ENCODE assay signal across 11 mouse cellular contexts in genomic region chr16:44687719-44688420, GRCm38 (mm10). TPM values are rescaled to one million over a fixed set of nuclear protein-coding genes. Genes with fewer than 3 reads are reported as not detected.
A peak's percentile ranks its signal among the peaks of the same experiment; 100 is the strongest.
DNase-seq lines count a peak whose midpoint lies in the region; ATAC-seq and TF ChIP-seq lines count a peak whose summit lies in the region.
"Had no signal": no experiment of that assay in that cellular context is flagged by ENCODE, and none has a peak within 500 bp of the region (broad histone marks: within the 10 kb centered on the region; RNA-seq: fewer than 3 reads in every experiment).

No protein-coding gene starts in this region.

- no peaks in the 10 kb centered on the region for H3K79me2 ChIP-seq in heart, adult 2 months (replicated peaks; ENCODE audit: control insufficient read depth, insufficient read depth, low read length)

- H3K36me3 ChIP-seq in heart, embryonic 10.5 days, result no peaks in the 10 kb centered on the region
- H3K36me3 ChIP-seq in heart, adult 2 months (ENCODE audit: control insufficient read depth, insufficient read depth, low read length), result no peaks in the 10 kb centered on the region
- H3K36me3 ChIP-seq in embryonic facial prominence, embryonic 11.5 days (replicated peaks; ENCODE audit: control insufficient read depth, insufficient read depth, low read depth, low read length), result no peaks in the 10 kb centered on the region
- no peaks in the 10 kb centered on the region for H3K36me3 ChIP-seq in hindbrain, embryonic 15.5 days
- no peaks in the 10 kb centered on the region for H3K36me3 ChIP-seq in midbrain, embryonic 13.5 days
- H3K36me3 ChIP-seq: liver, embryonic 15.5 days had no signal

- no peaks in the 10 kb centered on the region for H3K9me3 ChIP-seq in heart, embryonic 10.5 days
- no peaks in the 10 kb centered on the region for H3K9me3 ChIP-seq in embryonic facial prominence, embryonic 11.5 days (replicated peaks; ENCODE audit: control insufficient read depth, low read length)
- no peaks in the 10 kb centered on the region for H3K9me3 ChIP-seq in hindbrain, embryonic 15.5 days
- H3K9me3 ChIP-seq in midbrain, embryonic 13.5 days, result no peaks in the 10 kb centered on the region
- H3K9me3 ChIP-seq: liver, embryonic 15.5 days had no signal

- no peak for ATAC-seq in embryonic facial prominence, embryonic 11.5 days (replicated peaks; ENCODE audit: insufficient number of reproducible peaks, low FRiP score, low TSS enrichment, low read depth)
- ATAC-seq in hindbrain, embryonic 15.5 days (ENCODE audit: low FRiP score, low read depth), result no peak; the same call in 1 of the 2 replicates
- no peak for ATAC-seq in midbrain, embryonic 13.5 days
- ATAC-seq in megakaryocyte progenitor cell, adult 5-6 weeks (replicated peaks; ENCODE audit: poor library complexity), result no peak

- intact Hi-C loops in heart, adult 2 months (cut with DNase I), result no loop called here
- intact Hi-C loops in left cerebral cortex, postnatal 4 days (cut with DNase I), result no loop called here

- no peak for TF ChIP-seq CTCF in heart, adult 2 months (IDR thresholded peaks at IDR 0.05)

- peak overlapping the region; percentile 79 for H3K27ac ChIP-seq in heart, embryonic 10.5 days
- H3K27ac ChIP-seq in heart, adult 2 months, result no peak overlapping the region
- peak overlapping the region; percentile 91 for H3K27ac ChIP-seq in embryonic facial prominence, embryonic 11.5 days (replicated peaks; ENCODE audit: low read depth, low read length)
- H3K27ac ChIP-seq in hindbrain, embryonic 15.5 days (replicated peaks), result peak overlapping the region; percentile 67
- H3K27ac ChIP-seq in midbrain, embryonic 13.5 days, result peak overlapping the region; percentile 82
- H3K27ac ChIP-seq: liver, embryonic 15.5 days had no signal

- no peak for TF ChIP-seq POLR2A in heart, adult 2 months (IDR thresholded peaks at IDR 0.05; ENCODE audit: insufficient read depth, low read depth, low read length)

- no peaks in the 10 kb centered on the region for H3K27me3 ChIP-seq in heart, embryonic 10.5 days (ENCODE audit: insufficient read depth, poor library complexity, severe bottlenecking)
- H3K27me3 ChIP-seq in heart, adult 2 months (ENCODE audit: control insufficient read depth, insufficient read depth, low read length), result no peaks in the 10 kb centered on the region
- H3K27me3 ChIP-seq in embryonic facial prominence, embryonic 11.5 days (ENCODE audit: control insufficient read depth, insufficient read depth, low read length), result no peaks in the 10 kb centered on the region
- H3K27me3 ChIP-seq in hindbrain, embryonic 15.5 days, result no peaks in the 10 kb centered on the region
- no peaks in the 10 kb centered on the region for H3K27me3 ChIP-seq in midbrain, embryonic 13.5 days

- no peak for TF ChIP-seq EP300 in heart, adult 2 months (IDR thresholded peaks at IDR 0.05; ENCODE audit: insufficient read depth, low read depth, low read length)

- H3K4me3 ChIP-seq in heart, embryonic 10.5 days, result peak overlapping the region; percentile 50
- H3K4me3 ChIP-seq in heart, adult 2 months, result no peak overlapping the region
- no peak overlapping the region for H3K4me3 ChIP-seq in embryonic facial prominence, embryonic 11.5 days (ENCODE audit: low read depth, low read length)
- peak overlapping the region; percentile 24 for H3K4me3 ChIP-seq in hindbrain, embryonic 15.5 days
- peak overlapping the region; percentile 14 for H3K4me3 ChIP-seq in midbrain, embryonic 13.5 days (replicated peaks)
- H3K4me3 ChIP-seq: liver, embryonic 15.5 days had no signal

- 11% methylated on average over 17 of the region's 18 CpGs for WGBS in heart, embryonic 10.5 days
- WGBS in heart, adult 2 months, result 29% methylated on average over 18 of the region's 18 CpGs
- 3% methylated on average over 18 of the region's 18 CpGs for WGBS in embryonic facial prominence, embryonic 11.5 days
- 4% methylated on average over 18 of the region's 18 CpGs for WGBS in hindbrain, embryonic 15.5 days
- WGBS in midbrain, embryonic 13.5 days, result under 1% methylated on average over 18 of the region's 18 CpGs

- H3K4me1 ChIP-seq in heart, embryonic 10.5 days, result peaks cover 24% of the 10 kb centered on the region
- H3K4me1 ChIP-seq in heart, adult 2 months (ENCODE audit: control insufficient read depth, insufficient read depth, low read length), result peaks cover 2% of the 10 kb centered on the region; the same call in 1 of the 2 replicates
- peaks cover 6% of the 10 kb centered on the region; the same call in 1 of the 2 replicates for H3K4me1 ChIP-seq in embryonic facial prominence, embryonic 11.5 days (ENCODE audit: control insufficient read depth, insufficient read depth, low read length)
- peaks cover 29% of the 10 kb centered on the region for H3K4me1 ChIP-seq in hindbrain, embryonic 15.5 days (replicated peaks)
- H3K4me1 ChIP-seq in midbrain, embryonic 13.5 days (replicated peaks), result peaks cover 38% of the 10 kb centered on the region
- H3K4me1 ChIP-seq: liver, embryonic 15.5 days had no signal

- no peak for DNase-seq in heart, embryonic 10.5 days (ENCODE audit: low spot score)
- DNase-seq in heart, adult 2 months, result no peak
- DNase-seq in embryonic facial prominence, embryonic 11.5 days (ENCODE audit: low spot score), result peak; percentile 65
- DNase-seq in left cerebral cortex, postnatal 4 days, result no peak
- DNase-seq in layer of hippocampus, postnatal 10 days (ENCODE audit: low spot score in 2 of 2), result no peak
- DNase-seq: B cell, adult 2 months; cerebellum, adult 9-10 months had no signal

- no peak overlapping the region for H3K9ac ChIP-seq in heart, adult 2 months (ENCODE audit: low read depth, low read length)
- peak overlapping the region; percentile 43 for H3K9ac ChIP-seq in embryonic facial prominence, embryonic 11.5 days (replicated peaks; ENCODE audit: low read length)
- H3K9ac ChIP-seq in hindbrain, embryonic 15.5 days, result no peak overlapping the region
- H3K9ac ChIP-seq in midbrain, embryonic 13.5 days (replicated peaks), result peak overlapping the region; percentile 32; the same call in 1 of the 2 replicates
- H3K9ac ChIP-seq: liver, embryonic 15.5 days had no signal

- peak overlapping the region; percentile 21 for H3K4me2 ChIP-seq in embryonic facial prominence, embryonic 11.5 days (ENCODE audit: low read depth, low read length)
- H3K4me2 ChIP-seq in hindbrain, embryonic 15.5 days, result peak overlapping the region; percentile 53
- H3K4me2 ChIP-seq in midbrain, embryonic 13.5 days (replicated peaks), result peak overlapping the region; percentile 51
- H3K4me2 ChIP-seq: liver, embryonic 15.5 days had no signal

RNA-seq across cellular contexts. Expression of gene Nepro, which starts 36.2 kb away (rescaled TPM):
- 8.7 and 9.3 TPM in 2 replicates for polyA plus RNA-seq in heart, embryonic 10.5 days (2016; fragmentation: Nextera tagmentation; extraction: Ambion mirVana)
- total RNA-seq in heart, adult 2 months (2021), result 1 to 10 TPM; 4.0 to 4.9 TPM
- 1.3 and 2.9 TPM in 2 replicates for polyA plus RNA-seq in heart, adult 2 months (2012; rRNA removed)
- 12.6 and 14.5 TPM in 2 replicates for polyA plus RNA-seq in embryonic facial prominence, embryonic 11.5 days (2014; fragmentation: Nextera tagmentation; extraction: Ambion mirVana)
- 4.3 and 4.4 TPM in 2 replicates for polyA plus RNA-seq in hindbrain, embryonic 15.5 days (2015; fragmentation: Nextera tagmentation; extraction: Ambion mirVana)
- polyA plus RNA-seq in midbrain, embryonic 13.5 days (2015; fragmentation: Nextera tagmentation; extraction: Ambion mirVana), result 5.6 and 6.0 TPM in 2 replicates
- 1 to 10 TPM; 6.1 to 7.1 TPM for total RNA-seq in left cerebral cortex, postnatal 4 days (2021)
- 1 to 10 TPM; 4.7 to 5.3 TPM for total RNA-seq in layer of hippocampus, postnatal 10 days (2021)
- total RNA-seq in megakaryocyte progenitor cell, adult 5-6 weeks (2015), result 18.6 and 20.5 TPM in 2 replicates
- total RNA-seq in megakaryocyte progenitor cell, adult 5-6 weeks (2017), result 19.4 and 26.3 TPM in 2 replicates

RNA-seq across cellular contexts. Expression of gene Gtpbp8, which starts 58.3 kb away (rescaled TPM):
- polyA plus RNA-seq in heart, embryonic 10.5 days (2016; fragmentation: Nextera tagmentation; extraction: Ambion mirVana), result 26.3 and 26.5 TPM in 2 replicates
- 1 to 10 TPM; 8.1 to 9.9 TPM for total RNA-seq in heart, adult 2 months (2021)
- polyA plus RNA-seq in heart, adult 2 months (2012; rRNA removed), result 3.2 and 4.4 TPM in 2 replicates
- 29.3 and 32.5 TPM in 2 replicates for polyA plus RNA-seq in embryonic facial prominence, embryonic 11.5 days (2014; fragmentation: Nextera tagmentation; extraction: Ambion mirVana)
- polyA plus RNA-seq in hindbrain, embryonic 15.5 days (2015; fragmentation: Nextera tagmentation; extraction: Ambion mirVana), result 38.2 and 38.6 TPM in 2 replicates
- 38.7 and 45.2 TPM in 2 replicates for polyA plus RNA-seq in midbrain, embryonic 13.5 days (2015; fragmentation: Nextera tagmentation; extraction: Ambion mirVana)
- 10 to 100 TPM; 21.7 to 25.2 TPM for total RNA-seq in left cerebral cortex, postnatal 4 days (2021)
- 10 to 100 TPM; 25.5 to 29.1 TPM for total RNA-seq in layer of hippocampus, postnatal 10 days (2021)
- total RNA-seq in megakaryocyte progenitor cell, adult 5-6 weeks (2015), result 12.6 and 16.1 TPM in 2 replicates
- total RNA-seq in megakaryocyte progenitor cell, adult 5-6 weeks (2017), result 14.5 and 15.2 TPM in 2 replicates

Comparison
In these comparisons a context has a peak if more than half of its experiments do, and no peak if none do; other contexts are left out.
1. H3K4me3 ChIP-seq: peak in heart, embryonic 10.5 days (single experiment), hindbrain, embryonic 15.5 days (single experiment) and midbrain, embryonic 13.5 days (single experiment); none in heart, adult 2 months (single experiment) and embryonic facial prominence, embryonic 11.5 days (single experiment).
2. H3K9ac ChIP-seq: peak in embryonic facial prominence, embryonic 11.5 days (single experiment) and midbrain, embryonic 13.5 days (single experiment); none in heart, adult 2 months (single experiment) and hindbrain, embryonic 15.5 days (single experiment).
3. Peak in every context shown above with its lines, with median percentiles within 50 percentile points of each other: H3K4me2 ChIP-seq.